Mouse (Mus musculus): ENCODE measurements around the gene Gm6377.

- TF ChIP-seq CTCF (IDR thresholded peaks at IDR 0.05; ENCODE audit: low read depth, low read length) (no peak), POLR2A (IDR thresholded peaks at IDR 0.05; ENCODE audit: extremely low read depth, insufficient read depth, low read length) (no peak)
Observed at GRCm38 (mm10) chrX:109228720-109229119, 32.2 kb downstream of the Gm6377 start.
